Mouse (Mus musculus): Measurements from ENCODE around the gene Msi2.

Gene Msi2

GRCm38 (mm10) chr11:88564363-88564762 lies 153.9 kb downstream of the Msi2 start:
- no peak for DNase-seq (ENCODE audit: low read depth, low spot score)

DNA sequence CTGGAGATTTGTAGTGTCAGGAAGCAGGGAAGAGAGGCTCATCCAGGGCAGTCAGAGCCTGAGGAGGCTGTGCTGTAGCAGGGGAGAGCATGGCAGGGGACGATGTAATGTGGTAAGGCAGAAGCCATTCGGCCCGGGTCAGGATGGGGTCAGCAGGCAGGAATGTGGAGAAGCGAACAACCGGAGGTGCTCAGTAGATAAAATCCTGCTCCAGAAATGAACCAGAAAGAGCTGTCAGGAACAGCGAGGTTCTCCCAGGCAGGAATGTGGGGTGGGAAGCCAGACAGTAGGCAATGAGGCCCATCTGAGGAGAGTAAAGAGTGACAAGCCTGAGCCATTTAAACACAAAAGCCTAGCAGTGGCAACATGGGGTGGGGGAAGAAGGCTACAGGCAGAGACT lies 157.1 kb downstream of the Msi2 start:
- DNase-seq (ENCODE audit: low read depth, low spot score) = no peak

DNA sequence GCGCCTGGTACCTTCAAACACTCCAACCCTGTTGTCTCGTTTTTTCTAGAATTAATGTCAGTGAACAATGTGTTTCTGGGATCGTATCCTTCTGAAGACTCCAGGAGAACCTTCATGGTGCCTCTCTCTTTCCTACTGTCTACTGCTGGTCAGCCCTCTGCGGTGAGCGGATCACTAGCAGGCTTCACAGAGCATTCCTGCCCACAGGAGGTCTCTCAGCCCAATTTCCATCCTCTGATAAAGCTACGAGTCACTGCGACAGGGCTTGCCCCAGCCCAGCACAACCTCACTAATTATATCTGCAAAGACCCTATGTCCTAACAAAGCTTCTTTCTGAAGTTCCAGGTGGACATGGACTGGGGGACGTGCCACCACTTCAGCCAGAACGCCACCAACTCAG lies 157.7 kb downstream of the Msi2 start:
- no peak for DNase-seq (ENCODE audit: low read depth, low spot score)

DNA sequence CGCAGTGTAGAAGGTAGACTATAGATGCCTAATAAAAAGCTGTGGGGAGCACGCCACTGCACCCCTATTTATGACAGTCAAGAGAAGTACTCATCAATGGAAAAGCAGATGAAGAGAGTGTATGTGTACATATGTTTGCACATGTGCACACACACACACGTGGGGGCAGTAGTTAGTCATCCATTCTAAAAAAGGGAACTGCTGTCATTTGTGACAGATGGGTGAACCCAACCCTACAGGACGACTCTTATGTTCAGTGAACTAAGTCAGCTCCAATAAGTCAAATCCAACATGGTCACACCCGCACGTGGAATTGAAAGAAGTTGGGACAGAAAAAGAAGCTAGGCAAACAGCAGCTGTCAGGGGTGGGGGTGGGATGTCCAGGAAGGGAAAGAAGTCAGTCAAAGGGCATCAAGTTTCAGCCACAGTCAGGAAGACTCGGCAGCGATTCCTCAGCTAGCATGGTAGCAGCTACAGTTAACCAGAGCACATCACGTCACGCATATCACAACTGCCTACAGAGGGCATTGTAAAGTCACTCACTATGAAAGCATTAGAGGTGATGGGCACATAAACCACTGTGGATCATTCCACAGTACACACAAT lies 158.8 kb downstream of the Msi2 start:
- DNase-seq (ENCODE audit: low read depth, low spot score) = no peak

DNA sequence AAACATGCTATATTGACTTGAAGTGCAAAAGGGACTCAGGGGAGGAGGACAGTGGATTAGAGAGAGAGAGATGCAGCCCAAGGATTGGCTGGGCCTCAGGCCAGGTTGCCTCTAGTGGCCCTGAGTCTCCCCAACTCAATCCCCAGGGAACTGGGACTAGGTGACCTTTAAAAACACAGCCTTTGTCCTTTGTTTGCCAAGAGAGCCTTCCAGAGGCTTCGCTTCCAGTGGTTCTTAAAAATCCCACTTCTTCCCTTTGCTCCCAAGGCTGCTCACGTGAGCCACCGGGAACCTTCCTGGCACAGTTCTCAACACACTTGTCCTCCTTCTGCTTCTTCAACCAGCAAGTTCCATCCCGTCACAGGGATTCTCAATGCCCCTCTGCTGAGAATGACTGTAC lies 159.6 kb downstream of the Msi2 start:
- DNase-seq (ENCODE audit: low read depth, low spot score) = no peak

DNA sequence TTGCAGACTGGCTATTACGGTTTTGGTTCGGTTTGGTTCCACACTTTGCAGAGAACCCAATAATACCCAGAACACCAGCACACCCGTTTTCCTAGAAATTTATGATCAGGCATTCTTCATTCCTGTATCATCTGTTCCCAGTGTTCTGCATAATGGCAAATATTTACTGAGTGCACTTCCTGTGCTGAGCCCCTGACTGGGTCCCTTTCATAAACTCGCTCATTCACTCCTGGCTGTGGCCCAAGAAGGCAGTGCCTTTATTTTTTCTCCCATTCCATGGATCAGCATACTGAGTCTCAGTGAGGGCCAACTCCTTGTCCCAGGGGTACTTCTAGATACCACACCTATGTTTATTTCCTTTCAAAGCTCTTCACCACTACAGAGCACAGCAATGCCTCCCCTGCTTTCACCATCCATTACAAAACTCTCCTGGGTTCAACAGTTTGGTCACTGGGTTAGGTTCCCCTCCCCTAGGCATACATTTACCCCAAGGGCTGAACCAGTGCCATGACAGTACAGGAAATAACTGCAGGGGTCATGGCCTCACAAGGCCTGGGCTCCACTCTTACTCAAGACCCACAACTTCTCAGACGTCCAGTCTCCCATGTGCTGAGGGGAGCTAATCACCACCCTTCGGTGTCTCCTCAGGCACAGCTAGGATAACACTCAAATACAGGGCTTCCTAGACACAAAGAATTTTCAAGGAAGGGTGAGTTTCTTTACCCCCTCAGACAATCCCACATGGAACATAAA lies 160.3 kb downstream of the Msi2 start:
- no peak for DNase-seq (ENCODE audit: low read depth, low spot score)

DNA sequence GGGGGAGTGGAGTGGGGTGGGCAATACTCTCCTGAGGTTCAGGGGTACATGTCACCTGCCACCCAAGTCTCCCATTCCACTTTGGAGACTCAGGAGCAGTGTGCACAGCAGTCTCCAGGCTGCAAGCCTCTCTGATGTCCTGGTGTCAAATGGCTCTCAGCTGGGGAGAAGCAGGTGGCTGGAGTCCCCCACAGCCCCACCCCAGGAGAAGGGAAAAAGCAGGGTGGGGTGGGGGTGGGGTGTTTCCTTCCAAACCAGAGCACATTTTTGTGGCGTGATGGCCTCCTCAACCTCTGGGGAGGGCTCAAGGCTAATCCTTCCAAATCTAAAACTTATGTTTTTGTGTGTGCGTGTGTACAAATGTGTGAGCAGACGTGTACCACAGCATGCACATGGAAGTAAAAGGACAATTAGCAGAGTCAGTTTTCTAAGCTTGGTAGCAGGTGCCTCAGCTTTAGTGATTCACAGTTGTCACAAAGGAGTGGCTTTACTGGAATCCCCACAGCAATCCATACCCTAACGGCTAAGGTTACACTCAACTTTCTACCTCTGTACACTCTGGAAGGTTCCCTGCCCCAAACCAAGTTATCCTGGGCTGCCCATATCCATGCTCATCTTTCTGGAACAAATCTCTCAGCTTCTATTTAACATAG lies 161.1 kb downstream of the Msi2 start:
- DNase-seq (ENCODE audit: low read depth, low spot score) = no peak

DNA sequence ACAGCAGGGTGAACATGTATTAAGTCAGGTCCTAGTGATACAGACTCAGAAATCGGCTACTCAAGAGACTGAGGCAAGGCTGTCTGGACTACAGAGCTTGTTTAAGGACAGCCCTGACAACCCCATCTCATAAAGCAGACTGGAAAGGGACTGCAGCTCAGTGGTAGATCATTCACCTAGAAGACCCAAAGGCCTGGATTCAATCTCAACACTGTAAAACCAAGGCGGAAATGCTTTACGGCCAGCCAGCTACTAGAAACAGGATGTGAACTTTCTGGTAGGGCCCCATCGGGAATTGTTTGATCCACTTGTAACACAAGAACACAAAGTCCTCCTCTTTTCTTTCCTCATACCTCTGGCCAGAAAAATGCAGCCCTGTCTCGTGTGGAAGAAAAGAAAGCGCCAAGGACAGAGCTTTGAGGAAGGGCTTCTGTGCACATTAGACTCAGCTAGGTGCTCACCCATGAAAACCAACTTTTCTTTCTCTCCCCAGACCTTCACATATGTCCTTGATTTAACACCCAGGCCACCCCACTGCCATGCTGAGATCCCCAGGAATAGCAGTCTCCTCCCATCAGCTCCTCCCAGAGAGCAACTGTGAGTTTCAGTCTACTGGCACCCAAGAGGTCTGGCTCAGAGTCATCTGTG lies 162.3 kb downstream of the Msi2 start:
- DNase-seq (ENCODE audit: low read depth, low spot score) = no peak

DNA sequence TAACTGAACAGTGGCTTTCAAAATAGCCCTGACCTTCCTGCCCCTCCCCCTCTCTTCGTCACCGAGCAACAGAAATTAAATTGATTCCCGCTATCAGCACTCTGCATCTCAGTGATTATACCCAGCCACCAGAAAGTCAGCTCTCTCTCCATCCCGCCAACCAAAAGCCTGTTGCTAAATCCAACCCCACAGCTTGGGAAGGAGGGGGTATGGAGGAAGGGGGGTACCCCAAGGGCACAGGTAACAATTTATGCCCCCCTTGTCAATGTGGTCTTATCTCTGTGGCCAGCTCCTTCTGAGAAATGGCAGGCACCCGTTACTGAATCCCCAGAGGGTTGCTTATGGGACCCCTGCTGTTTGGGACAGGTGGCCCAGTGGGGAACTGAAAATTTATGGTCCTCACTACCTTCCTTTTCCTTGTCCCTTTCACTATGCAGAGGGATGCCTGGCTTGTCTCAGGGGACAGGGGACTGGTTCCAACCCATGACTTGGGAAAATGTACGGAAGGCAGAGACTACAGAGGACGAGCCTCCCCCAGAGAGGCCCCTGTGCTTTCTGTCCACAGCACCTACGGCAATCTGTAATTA lies 163.0 kb downstream of the Msi2 start:
- DNase-seq (ENCODE audit: low read depth, low spot score) = no peak

DNA sequence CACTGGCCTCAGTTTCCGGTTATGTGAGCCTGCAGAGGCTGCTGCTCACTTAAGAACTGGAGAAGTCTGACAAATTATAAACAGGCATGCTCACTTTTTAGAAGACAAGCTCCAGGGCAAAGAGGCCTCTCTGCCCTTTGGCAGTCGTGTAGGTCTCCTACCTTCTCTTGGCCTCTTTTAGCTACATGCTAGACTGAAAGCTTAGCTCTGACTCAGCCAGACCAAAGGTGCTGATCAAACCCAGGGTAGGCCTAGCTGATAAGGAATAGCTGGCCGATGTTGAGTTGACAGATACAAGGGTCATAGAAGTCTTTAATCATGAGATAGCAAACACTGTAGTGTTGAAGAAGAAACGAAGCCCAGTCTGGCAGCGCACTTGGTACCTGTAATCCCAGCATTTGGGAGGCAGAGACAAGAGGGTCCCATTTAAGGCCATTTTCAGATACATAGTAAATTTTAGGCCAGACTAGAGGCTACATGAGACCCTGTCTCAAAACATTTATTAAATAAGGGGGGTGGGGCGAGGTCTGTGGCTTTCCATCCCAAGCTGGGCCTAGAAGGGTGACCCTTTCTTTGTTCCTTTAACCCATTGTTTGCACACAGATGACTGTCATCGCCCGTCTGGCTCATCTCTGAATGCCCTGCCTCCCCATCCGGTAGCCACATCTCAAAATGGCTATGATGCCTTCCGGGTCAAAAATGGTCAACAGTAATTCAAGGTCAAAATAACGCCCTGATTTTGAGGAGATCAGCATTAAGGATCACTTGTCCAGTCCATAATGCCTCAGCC lies 164.6 kb downstream of the Msi2 start:
- DNase-seq (ENCODE audit: low read depth, low spot score) = no peak

GRCm38 (mm10) chr11:88552987-88553386 lies 165.3 kb downstream of the Msi2 start:
- DNase-seq (ENCODE audit: low read depth, low spot score) = no peak

DNA sequence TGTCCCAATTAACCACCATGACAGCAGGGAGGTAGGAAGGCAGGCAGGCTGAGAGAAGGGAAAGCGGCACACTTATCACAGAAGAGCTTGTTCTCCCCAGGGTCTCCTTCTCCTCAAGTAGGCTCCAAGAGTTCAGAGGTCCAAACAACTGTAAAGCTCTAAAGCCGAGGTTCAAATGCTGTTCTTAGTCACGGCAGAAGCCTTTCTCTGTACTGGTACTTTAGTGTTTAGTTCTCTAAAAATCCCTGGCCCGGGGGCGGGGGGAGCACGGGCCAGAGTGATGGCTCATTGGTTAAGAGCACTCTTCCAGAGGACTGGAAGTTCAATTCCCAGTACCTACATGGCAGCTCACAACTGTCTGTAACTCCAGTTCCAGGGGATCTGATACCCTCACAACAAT lies 165.9 kb downstream of the Msi2 start:
- DNase-seq (ENCODE audit: low read depth, low spot score) = no peak

DNA sequence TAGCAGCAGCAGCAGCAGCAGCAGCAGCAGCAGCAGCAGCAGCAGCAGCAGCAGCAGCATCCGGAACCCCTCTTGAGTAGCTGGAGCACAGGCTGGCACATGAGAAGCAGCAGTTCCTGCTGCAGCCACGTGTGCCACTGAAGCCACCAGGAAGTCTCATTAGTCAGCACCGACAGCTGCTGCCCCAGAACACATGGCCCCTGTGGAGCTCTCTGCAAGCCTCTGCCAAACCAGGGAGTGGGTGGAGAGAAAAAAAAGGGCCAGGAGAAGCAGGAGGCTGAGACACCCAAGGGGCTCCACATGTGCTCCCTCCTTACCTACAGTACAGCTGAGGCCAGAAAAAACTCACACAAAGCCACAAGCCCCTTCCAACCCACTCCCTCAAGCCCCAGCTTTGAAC lies 167.3 kb downstream of the Msi2 start:
- DNase-seq (ENCODE audit: low read depth, low spot score) = peak; percentile 55

- no peak for DNase-seq (ENCODE audit: low read depth, low spot score)
Measured at GRCm38 (mm10) chr11:88550083-88550907, 168.0 kb downstream of the Msi2 start.

GRCm38 (mm10) chr11:88549529-88549900 lies 168.8 kb downstream of the Msi2 start:
- no peak for DNase-seq (ENCODE audit: low read depth, low spot score)

- DNase-seq (ENCODE audit: low read depth, low spot score) = no peak
Measured at GRCm38 (mm10) chr11:88548832-88549528, 169.3 kb downstream of the Msi2 start.

- DNase-seq (ENCODE audit: low read depth, low spot score) = no peak
Measured at GRCm38 (mm10) chr11:88548423-88548822, 169.9 kb downstream of the Msi2 start.

- DNase-seq (ENCODE audit: low read depth, low spot score) = no peak
Measured at GRCm38 (mm10) chr11:88543771-88544170, 174.5 kb downstream of the Msi2 start.

- DNase-seq (ENCODE audit: low read depth, low spot score) = no peak
Measured at GRCm38 (mm10) chr11:88542817-88543216, 175.5 kb downstream of the Msi2 start.
